Comparison of ENCODE assay signal across 8 mouse cellular contexts in genomic region chr12:4080311-4080710, GRCm38 (mm10). TPM values are rescaled to one million over a fixed set of nuclear protein-coding genes. Genes with fewer than 3 reads are reported as not detected.
DNase-seq lines count a peak whose midpoint lies in the region; ATAC-seq lines count a peak whose summit lies in the region.

No protein-coding gene starts in this region.

- DNase-seq in forebrain, embryonic 14.5 days (ENCODE audit: low spot score): peak; percentile 87
- DNase-seq in Muller cell, postnatal 12 days (ENCODE audit: inconsistent ontology term): peak; percentile 55
- peak; percentile 86 for DNase-seq in cerebellum, adult 9-10 months
- DNase-seq in gastrocnemius, postnatal 4 days (ENCODE audit: low spot score in 2 of 2): peak; percentile 49 to 72
- peak; percentile 79 to 97 for DNase-seq in layer of hippocampus, postnatal 25 days (ENCODE audit: extremely low spot score in 1 of 2, low spot score in 1 of 2)
- DNase-seq in mesoderm, embryonic 11.5 days (ENCODE audit: low read depth, low spot score): peak; percentile 83
- peak; percentile 87 for DNase-seq in splenic B cell, adult 2 months (ENCODE audit: low read depth, low spot score)

- 0% methylated on average over 2 of the region's 2 CpGs for WGBS in forebrain, embryonic 14.5 days
- WGBS in forebrain, embryonic 12.5 days: 0% methylated on average over 2 of the region's 2 CpGs

- no peak overlapping the region for H3K27ac ChIP-seq in forebrain, embryonic 14.5 days (ENCODE audit: low read depth, low read length)
- H3K27ac ChIP-seq in forebrain, embryonic 12.5 days: no peak overlapping the region

- no peak for ATAC-seq in forebrain, embryonic 14.5 days
- no peak for ATAC-seq in forebrain, embryonic 12.5 days (ENCODE audit: low FRiP score)

- H3K4me1 ChIP-seq in forebrain, embryonic 14.5 days (ENCODE audit: control insufficient read depth, insufficient read depth, low read length): no peaks in the 10 kb centered on the region; the same call in 1 of the 2 replicates
- H3K4me1 ChIP-seq in forebrain, embryonic 12.5 days: peaks cover 9% of the 10 kb centered on the region

- H3K9me3 ChIP-seq in forebrain, embryonic 14.5 days (replicated peaks; ENCODE audit: control insufficient read depth, low read length): no peaks in the 10 kb centered on the region
- no peaks in the 10 kb centered on the region for H3K9me3 ChIP-seq in forebrain, embryonic 12.5 days

- no peak overlapping the region for H3K9ac ChIP-seq in forebrain, embryonic 14.5 days (ENCODE audit: low read length)
- no peak overlapping the region for H3K9ac ChIP-seq in forebrain, embryonic 12.5 days

- H3K27me3 ChIP-seq in forebrain, embryonic 14.5 days (replicated peaks; ENCODE audit: control insufficient read depth, insufficient read depth, low read length): no peaks in the 10 kb centered on the region
- no peaks in the 10 kb centered on the region for H3K27me3 ChIP-seq in forebrain, embryonic 12.5 days
- no peaks in the 10 kb centered on the region for H3K27me3 ChIP-seq in splenic B cell, adult 2 months (ENCODE audit: control insufficient read depth, insufficient read depth, low read length, poor library complexity, severe bottlenecking)

- no peak overlapping the region for H3K4me3 ChIP-seq in forebrain, embryonic 14.5 days (ENCODE audit: low read depth, low read length)
- no peak overlapping the region for H3K4me3 ChIP-seq in forebrain, embryonic 12.5 days (replicated peaks)

- H3K4me2 ChIP-seq in forebrain, embryonic 14.5 days (ENCODE audit: low read length): no peak overlapping the region
- H3K4me2 ChIP-seq in forebrain, embryonic 12.5 days: no peak overlapping the region

- H3K36me3 ChIP-seq in forebrain, embryonic 14.5 days (ENCODE audit: control insufficient read depth, insufficient read depth, low read length): no peaks in the 10 kb centered on the region
- no peaks in the 10 kb centered on the region for H3K36me3 ChIP-seq in forebrain, embryonic 12.5 days (replicated peaks)
- H3K36me3 ChIP-seq in splenic B cell, adult 2 months (ENCODE audit: control insufficient read depth, insufficient read depth, low read length, poor library complexity, severe bottlenecking): no peaks in the 10 kb centered on the region

RNA-seq across cellular contexts. Expression of gene Dnajc27, which starts 2.1 kb away (rescaled TPM):
- polyA plus RNA-seq in forebrain, embryonic 14.5 days (2014; fragmentation: Nextera tagmentation; extraction: Ambion mirVana): 8.7 and 10.2 TPM in 2 replicates
- 11.3 and 13.3 TPM in 2 replicates for polyA plus RNA-seq in forebrain, embryonic 12.5 days (2016; fragmentation: Nextera tagmentation; extraction: Ambion mirVana)
- 1 to 10 TPM; 7.0 to 8.9 TPM for total RNA-seq in gastrocnemius, postnatal 4 days (2021)
- 10 to 100 TPM; 86.7 to 87.9 TPM for total RNA-seq in layer of hippocampus, postnatal 25 days (2021)

RNA-seq across cellular contexts. Expression of gene Efr3b, which starts 41.6 kb away (rescaled TPM):
- polyA plus RNA-seq in forebrain, embryonic 14.5 days (2014; fragmentation: Nextera tagmentation; extraction: Ambion mirVana): 16.9 and 20.6 TPM in 2 replicates
- polyA plus RNA-seq in forebrain, embryonic 12.5 days (2016; fragmentation: Nextera tagmentation; extraction: Ambion mirVana): 24.5 and 27.2 TPM in 2 replicates
- 10 to 100 TPM; 12.2 to 13.0 TPM for total RNA-seq in gastrocnemius, postnatal 4 days (2021)
- 10 to 100 TPM; 85.6 to 91.8 TPM for total RNA-seq in layer of hippocampus, postnatal 25 days (2021)

RNA-seq across cellular contexts. Expression of gene Adcy3, which starts 52.6 kb away (rescaled TPM):
- 5.3 and 6.5 TPM in 2 replicates for polyA plus RNA-seq in forebrain, embryonic 14.5 days (2014; fragmentation: Nextera tagmentation; extraction: Ambion mirVana)
- polyA plus RNA-seq in forebrain, embryonic 12.5 days (2016; fragmentation: Nextera tagmentation; extraction: Ambion mirVana): 8.0 and 8.1 TPM in 2 replicates
- total RNA-seq in gastrocnemius, postnatal 4 days (2021): 1 to 10 TPM; 9.4 to 10.0 TPM
- total RNA-seq in layer of hippocampus, postnatal 25 days (2021): 10 to 100 TPM; 50.4 to 51.7 TPM

Comparison
In these comparisons a context has a peak if more than half of its experiments do, and no peak if none do; other contexts are left out.
1. RNA of gene Dnajc27, which starts 2.1 kb away (total RNA-seq): 86.7 to 87.9 TPM in layer of hippocampus, postnatal 25 days; 7.0 to 8.9 TPM in gastrocnemius, postnatal 4 days; every median in the first group is over 4 times any median in the second.
2. RNA of gene Efr3b, which starts 41.6 kb away (total RNA-seq): 85.6 to 91.8 TPM in layer of hippocampus, postnatal 25 days; 12.2 to 13.0 TPM in gastrocnemius, postnatal 4 days; every median in the first group is over 4 times any median in the second.
3. RNA of gene Adcy3, which starts 52.6 kb away (total RNA-seq): 50.4 to 51.7 TPM in layer of hippocampus, postnatal 25 days; 9.4 to 10.0 TPM in gastrocnemius, postnatal 4 days; every median in the first group is over 4 times any median in the second.
4. Peak in every context shown above with its lines, with median percentiles within 50 percentile points of each other: DNase-seq.